Mouse (Mus musculus): ENCODE results near the gene Heatr9. TPM values are rescaled to one million over a fixed set of nuclear protein-coding genes. Genes with fewer than 3 reads are reported as not detected.
A peak's percentile ranks its signal among the peaks of the same experiment; 100 is the strongest.

Heatr9 gene
- total and polyA plus RNA-seq, 2 experiments from 2014 or later = not detected

DNA sequence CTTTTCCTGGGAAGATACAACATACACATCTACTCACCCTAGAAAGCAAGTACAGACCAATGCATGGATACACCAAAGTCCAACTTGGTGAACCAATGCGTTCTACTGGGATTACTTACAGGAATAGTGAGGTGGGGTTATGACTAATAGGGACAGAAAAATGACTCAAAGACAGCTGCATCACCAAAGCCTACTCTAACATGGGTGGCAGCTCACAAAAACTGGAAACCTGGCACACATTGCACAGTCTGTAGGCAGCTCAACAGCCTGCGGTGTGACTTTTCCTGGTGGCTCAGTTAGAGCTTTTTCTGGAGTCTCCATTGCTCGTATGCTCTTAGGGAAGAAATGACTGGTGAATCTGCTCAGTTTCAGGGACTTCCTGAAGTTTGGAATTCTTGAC lies 53.2 kb downstream of the Heatr9 start:
- WGBS = 95% methylated on average over 3 of the region's 3 CpGs
- no peak for TF ChIP-seq CTCF (IDR thresholded peaks at IDR 0.05; ENCODE audit: low read depth)
- H3K27me3 ChIP-seq (ENCODE audit: insufficient read depth, low read length) = no peaks in the 10 kb centered on the region
- no peaks in the 10 kb centered on the region for H3K36me3 ChIP-seq (ENCODE audit: insufficient read depth, low read length)
- H3K9me3 ChIP-seq (ENCODE audit: low read length) = no peaks in the 10 kb centered on the region
- no peak overlapping the region for H3K4me3 ChIP-seq (ENCODE audit: low read length)
- no peak overlapping the region for H3K4me2 ChIP-seq (ENCODE audit: low read depth, low read length)
- ATAC-seq (no peak), DNase-seq (ENCODE audit: low spot score) (no peak)
- no peak overlapping the region for H3K9ac ChIP-seq (replicated peaks; ENCODE audit: low read length)
- no peak overlapping the region for H3K27ac ChIP-seq
- H3K4me1 ChIP-seq (ENCODE audit: insufficient read depth, low read length) = peaks cover 16% of the 10 kb centered on the region

DNA sequence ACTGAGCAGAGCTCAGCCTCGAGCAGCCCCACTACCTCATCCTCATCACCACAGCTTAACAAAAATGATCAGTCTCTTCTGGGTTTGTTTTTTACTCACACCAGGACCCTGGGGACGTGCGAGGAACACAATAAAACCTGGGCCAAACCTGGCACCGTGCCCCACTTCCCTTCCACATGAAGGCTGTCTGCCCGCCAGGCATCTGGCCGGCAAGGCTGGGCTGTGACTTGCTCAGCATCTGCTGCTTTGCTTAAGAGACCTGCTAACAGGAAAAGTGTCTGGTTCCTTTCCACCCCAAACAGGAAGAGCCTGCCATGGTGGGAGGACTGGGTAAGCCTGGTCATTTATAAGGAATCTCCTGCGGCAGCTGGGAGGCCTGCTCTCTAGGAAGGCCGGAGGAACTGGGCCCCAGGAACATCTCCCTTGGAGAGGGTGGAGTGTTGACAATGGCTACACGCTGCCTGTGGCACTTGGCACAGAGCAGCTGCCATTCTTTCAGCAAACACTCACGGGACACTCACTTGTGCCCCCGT lies 54.8 kb downstream of the Heatr9 start:
- ATAC-seq = peak; percentile 53
- no peak overlapping the region for H3K4me2 ChIP-seq (ENCODE audit: low read depth, low read length)
- H3K36me3 ChIP-seq (ENCODE audit: insufficient read depth, low read length) = no peaks in the 10 kb centered on the region
- peak overlapping the region; percentile 76 for H3K27ac ChIP-seq
- no peaks in the 10 kb centered on the region for H3K9me3 ChIP-seq (ENCODE audit: low read length)
- DNase-seq (ENCODE audit: low spot score) = peak; percentile 81
- H3K4me3 ChIP-seq (ENCODE audit: low read length) = no peak overlapping the region
- WGBS = 35% methylated on average over 11 of the region's 11 CpGs
- no peaks in the 10 kb centered on the region for H3K27me3 ChIP-seq (ENCODE audit: insufficient read depth, low read length)
- no peak overlapping the region for H3K9ac ChIP-seq (replicated peaks; ENCODE audit: low read length)
- H3K4me1 ChIP-seq (ENCODE audit: insufficient read depth, low read length) = peaks cover 27% of the 10 kb centered on the region
- TF ChIP-seq CTCF (IDR thresholded peaks at IDR 0.05; ENCODE audit: low read depth) = no peak

DNA sequence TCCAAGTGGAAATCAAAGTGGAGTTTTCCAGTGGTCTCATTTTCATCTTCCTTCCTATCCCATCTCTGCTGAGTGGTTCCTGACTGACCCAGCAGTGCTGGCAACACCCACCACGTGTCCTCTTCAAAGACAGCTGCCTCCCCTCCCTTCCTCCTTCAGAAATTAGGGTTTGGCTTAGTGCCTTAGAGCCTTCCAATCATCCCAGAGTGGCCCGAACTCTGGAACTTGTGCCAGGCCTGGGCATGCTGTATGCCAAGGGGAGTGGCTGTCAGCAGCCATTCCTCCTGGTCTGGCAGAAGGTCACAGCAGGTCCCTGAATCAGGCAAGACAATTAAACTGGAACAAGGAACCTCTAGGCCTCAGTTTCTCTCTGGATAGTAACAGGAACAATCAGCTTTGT lies 56.0 kb downstream of the Heatr9 start:
- TF ChIP-seq CTCF (IDR thresholded peaks at IDR 0.05; ENCODE audit: low read depth) = no peak
- H3K36me3 ChIP-seq (ENCODE audit: insufficient read depth, low read length) = no peaks in the 10 kb centered on the region
- WGBS = 17% methylated on average over 2 of the region's 2 CpGs
- H3K4me3 ChIP-seq (ENCODE audit: low read length) = no peak overlapping the region
- H3K9ac ChIP-seq (replicated peaks; ENCODE audit: low read length) = no peak overlapping the region
- DNase-seq (ENCODE audit: low spot score) (peak; percentile 88), ATAC-seq (peak; percentile 82)
- no peaks in the 10 kb centered on the region for H3K9me3 ChIP-seq (ENCODE audit: low read length)
- peaks cover 28% of the 10 kb centered on the region for H3K4me1 ChIP-seq (ENCODE audit: insufficient read depth, low read length)
- peak overlapping the region; percentile 76 for H3K27ac ChIP-seq
- H3K4me2 ChIP-seq (ENCODE audit: low read depth, low read length) = no peak overlapping the region
- no peaks in the 10 kb centered on the region for H3K27me3 ChIP-seq (ENCODE audit: insufficient read depth, low read length)

DNA sequence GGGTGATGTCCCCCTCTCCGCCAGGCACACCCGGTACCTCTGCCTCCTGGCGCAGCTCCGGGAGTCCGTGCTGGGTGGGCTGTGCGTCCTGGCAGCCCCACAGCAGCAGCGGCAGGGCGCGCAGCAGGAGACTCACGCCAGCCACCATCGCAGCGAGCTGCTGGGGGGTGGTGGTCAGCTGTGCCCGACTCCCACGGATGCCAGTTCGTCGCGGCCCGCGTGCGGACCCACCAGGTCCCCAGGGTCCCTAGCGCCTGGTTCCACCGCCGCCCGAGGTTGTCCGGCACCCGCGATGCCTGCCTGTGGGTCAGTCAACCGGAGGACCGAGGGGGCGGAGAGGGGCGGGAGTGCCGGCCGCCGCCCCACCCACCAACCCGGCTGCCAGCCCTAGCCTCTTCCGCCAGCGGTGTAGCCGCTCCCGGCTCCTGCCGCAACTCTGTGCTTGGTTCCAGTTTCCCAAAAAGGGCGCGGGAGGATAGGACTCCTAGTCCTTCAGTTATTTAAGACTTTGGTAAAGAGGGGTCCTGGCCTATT lies 59.2 kb downstream of the Heatr9 start, which contains the start of gene Mmp28:
Gene Mmp28 (minus strand): TSS at position 361 of the 534 bp plus-strand sequence.
- DNase-seq (ENCODE audit: low spot score) (peak; percentile 56), ATAC-seq (peak; percentile 48; the same call in 1 of the 2 replicates)
- Histone ChIP-seq H3K27ac (peak within 1 kb of the TSS; percentile 51; the same call in 1 of the 2 replicates), H3K4me2 (ENCODE audit: low read depth, low read length) (peak within 1 kb of the TSS; percentile 76), H3K36me3 (ENCODE audit: insufficient read depth, low read length) (no peaks in the 10 kb centered on the region), H3K9ac (replicated peaks; ENCODE audit: low read length) (peak within 1 kb of the TSS; percentile 56), H3K4me1 (ENCODE audit: insufficient read depth, low read length) (peaks cover 28% of the 10 kb centered on the region), H3K4me3 (ENCODE audit: low read length) (peak within 1 kb of the TSS; percentile 54), H3K27me3 (ENCODE audit: insufficient read depth, low read length) (no peaks in the 10 kb centered on the region), H3K9me3 (ENCODE audit: low read length) (no peaks in the 10 kb centered on the region)
- no peak for TF ChIP-seq CTCF (IDR thresholded peaks at IDR 0.05; ENCODE audit: low read depth)
- under 1% methylated on average over 42 of the region's 42 CpGs for WGBS

Other genes with a start within 250 kb of the Heatr9 start
- gene Slfn14, start 235.4 kb downstream of the Heatr9 start, total RNA-seq (2014; rRNA removed) = not detected in 2 replicates
- 0.05 TPM in 1 of 2 replicates, not detected in the other for gene Slfn14, start 235.4 kb downstream of the Heatr9 start, polyA plus RNA-seq (2015; fragmentation: Nextera tagmentation; extraction: Ambion mirVana)
- gene Ap2b1, start 223.2 kb downstream of the Heatr9 start, total RNA-seq (2014; rRNA removed) = 208 and 209 TPM in 2 replicates
- 86.3 and 94.8 TPM in 2 replicates for gene Ap2b1, start 223.2 kb downstream of the Heatr9 start, polyA plus RNA-seq (2015; fragmentation: Nextera tagmentation; extraction: Ambion mirVana)
- gene Pex12, start 219.6 kb downstream of the Heatr9 start, total RNA-seq (2014; rRNA removed) = 10.5 and 15.5 TPM in 2 replicates
- 11.5 and 12.8 TPM in 2 replicates for gene Pex12, start 219.6 kb downstream of the Heatr9 start, polyA plus RNA-seq (2015; fragmentation: Nextera tagmentation; extraction: Ambion mirVana)
- gene Rasl10b, start 113.0 kb downstream of the Heatr9 start, total RNA-seq (2014; rRNA removed) = 122 and 128 TPM in 2 replicates
- gene Rasl10b, start 113.0 kb downstream of the Heatr9 start, polyA plus RNA-seq (2015; fragmentation: Nextera tagmentation; extraction: Ambion mirVana) = 42.2 and 44.6 TPM in 2 replicates
- gene Gas2l2, start 92.7 kb downstream of the Heatr9 start, total RNA-seq (2014; rRNA removed) = 0.14 and 1.0 TPM in 2 replicates
- 0.69 and 1.4 TPM in 2 replicates for gene Gas2l2, start 92.7 kb downstream of the Heatr9 start, polyA plus RNA-seq (2015; fragmentation: Nextera tagmentation; extraction: Ambion mirVana)
- 0.37 and 4.8 TPM in 2 replicates for gene 1700020L24Rik, start 84.5 kb downstream of the Heatr9 start, total RNA-seq (2014; rRNA removed)
- 0.65 and 1.4 TPM in 2 replicates for gene 1700020L24Rik, start 84.5 kb downstream of the Heatr9 start, polyA plus RNA-seq (2015; fragmentation: Nextera tagmentation; extraction: Ambion mirVana)
- gene Mmp28, start 59.1 kb downstream of the Heatr9 start, total RNA-seq (2014; rRNA removed) = 8.7 and 9.1 TPM in 2 replicates
- 2.4 and 2.6 TPM in 2 replicates for gene Mmp28, start 59.1 kb downstream of the Heatr9 start, polyA plus RNA-seq (2015; fragmentation: Nextera tagmentation; extraction: Ambion mirVana)
- gene Taf15, start 49.1 kb downstream of the Heatr9 start, total RNA-seq (2014; rRNA removed) = 14.4 and 22.3 TPM in 2 replicates
- 13.2 and 13.6 TPM in 2 replicates for gene Taf15, start 49.1 kb downstream of the Heatr9 start, polyA plus RNA-seq (2015; fragmentation: Nextera tagmentation; extraction: Ambion mirVana)
- gene Ccl5, start 8.3 kb upstream of the Heatr9 start, total RNA-seq (2014; rRNA removed) = not detected in 2 replicates
- 0.38 TPM in 1 of 2 replicates, not detected in the other for gene Ccl5, start 8.3 kb upstream of the Heatr9 start, polyA plus RNA-seq (2015; fragmentation: Nextera tagmentation; extraction: Ambion mirVana)
- 0.97 and 1.9 TPM in 2 replicates for gene Ccl9, start 56.5 kb upstream of the Heatr9 start, total RNA-seq (2014; rRNA removed)
- gene Ccl9, start 56.5 kb upstream of the Heatr9 start, polyA plus RNA-seq (2015; fragmentation: Nextera tagmentation; extraction: Ambion mirVana) = 1.7 and 1.9 TPM in 2 replicates
- 0.40 TPM in 1 of 2 replicates, not detected in the other for gene Ccl6, start 70.9 kb upstream of the Heatr9 start, total RNA-seq (2014; rRNA removed)
- gene Ccl6, start 70.9 kb upstream of the Heatr9 start, polyA plus RNA-seq (2015; fragmentation: Nextera tagmentation; extraction: Ambion mirVana) = 3.3 and 3.7 TPM in 2 replicates
- not detected in 2 replicates for gene Rpl9-ps1, start 123.4 kb upstream of the Heatr9 start, total RNA-seq (2014; rRNA removed)
- not detected in 2 replicates for gene Rpl9-ps1, start 123.4 kb upstream of the Heatr9 start, polyA plus RNA-seq (2015; fragmentation: Nextera tagmentation; extraction: Ambion mirVana)
- gene Ccl3, start 127.2 kb upstream of the Heatr9 start, total RNA-seq (2014; rRNA removed) = 2.8 TPM in 1 of 2 replicates, not detected in the other
- gene Ccl3, start 127.2 kb upstream of the Heatr9 start, polyA plus RNA-seq (2015; fragmentation: Nextera tagmentation; extraction: Ambion mirVana) = 1.4 TPM in 2 replicates
- gene Ccl4, start 140.4 kb upstream of the Heatr9 start, total RNA-seq (2014; rRNA removed) = not detected in 2 replicates
- 0.39 and 0.77 TPM in 2 replicates for gene Ccl4, start 140.4 kb upstream of the Heatr9 start, polyA plus RNA-seq (2015; fragmentation: Nextera tagmentation; extraction: Ambion mirVana)
- not detected in 2 replicates for gene Wfdc17, start 181.8 kb upstream of the Heatr9 start, total RNA-seq (2014; rRNA removed)
- 1.00 and 1.1 TPM in 2 replicates for gene Wfdc17, start 181.8 kb upstream of the Heatr9 start, polyA plus RNA-seq (2015; fragmentation: Nextera tagmentation; extraction: Ambion mirVana)
- gene Wfdc18, start 186.8 kb upstream of the Heatr9 start, total RNA-seq (2014; rRNA removed) = 0.84 TPM in 1 of 2 replicates, not detected in the other
- gene Wfdc18, start 186.8 kb upstream of the Heatr9 start, polyA plus RNA-seq (2015; fragmentation: Nextera tagmentation; extraction: Ambion mirVana) = not detected in 2 replicates
- gene Wfdc21, start 224.8 kb upstream of the Heatr9 start, total RNA-seq (2014; rRNA removed) = not detected in 2 replicates
- 0.78 TPM in 1 of 2 replicates, not detected in the other for gene Wfdc21, start 224.8 kb upstream of the Heatr9 start, polyA plus RNA-seq (2015; fragmentation: Nextera tagmentation; extraction: Ambion mirVana)
- gene Heatr6, start 231.5 kb upstream of the Heatr9 start, total RNA-seq (2014; rRNA removed) = 24.6 and 28.5 TPM in 2 replicates
- gene Heatr6, start 231.5 kb upstream of the Heatr9 start, polyA plus RNA-seq (2015; fragmentation: Nextera tagmentation; extraction: Ambion mirVana) = 25.8 and 26.2 TPM in 2 replicates

Data from hindbrain, postnatal 0 days (tissue).